Mouse (Mus musculus) CD4-positive, CD25-positive, alpha-beta regulatory T cell, adult 2 months (primary cell): ENCODE measurements at regions not wholly inside any gene's neighbourhood (a gene's known extent, or its start where the extent isn't known, plus 50 kb on each side); places are given as distances from the start of the nearest gene placed in this dataset.

Experiments
- DNase-seq: peaks from one replicate; pipeline ENCODE4 v3.0.0-alpha.2; 2012; ENCODE audit warnings: low read depth, low spot score

DNA sequence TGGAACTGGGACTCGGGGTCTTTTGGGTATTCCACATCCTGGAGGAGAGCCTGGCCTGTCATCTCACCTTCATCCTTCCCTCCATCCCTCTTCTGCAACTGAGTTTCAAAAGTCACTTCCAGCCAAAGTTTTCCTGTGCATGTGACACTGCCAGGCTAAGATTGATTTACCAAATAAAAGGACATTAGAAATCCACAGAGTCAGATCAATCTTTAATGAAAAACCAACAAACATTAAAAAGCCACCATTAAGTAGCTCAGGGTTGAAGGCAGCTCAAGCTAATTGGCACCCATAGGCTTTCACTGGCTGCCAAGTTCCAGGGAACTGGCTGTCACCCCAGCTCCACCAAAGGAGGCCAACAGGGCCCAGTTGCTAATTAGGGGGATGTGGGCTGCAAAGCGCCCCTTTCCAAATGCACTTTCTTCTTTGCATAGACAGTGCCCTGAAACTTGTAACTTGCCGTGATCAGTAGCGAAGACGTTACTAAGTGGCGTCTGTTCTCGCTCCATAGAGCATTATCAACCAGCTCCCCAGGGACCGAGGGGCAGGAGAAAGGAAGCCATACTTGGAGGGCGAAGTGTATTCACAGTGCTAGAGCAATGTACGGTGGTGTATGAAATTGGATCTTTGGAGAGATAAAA, 464.6 kb upstream of the Gm19410 start:
- no peak for DNase-seq

DNA sequence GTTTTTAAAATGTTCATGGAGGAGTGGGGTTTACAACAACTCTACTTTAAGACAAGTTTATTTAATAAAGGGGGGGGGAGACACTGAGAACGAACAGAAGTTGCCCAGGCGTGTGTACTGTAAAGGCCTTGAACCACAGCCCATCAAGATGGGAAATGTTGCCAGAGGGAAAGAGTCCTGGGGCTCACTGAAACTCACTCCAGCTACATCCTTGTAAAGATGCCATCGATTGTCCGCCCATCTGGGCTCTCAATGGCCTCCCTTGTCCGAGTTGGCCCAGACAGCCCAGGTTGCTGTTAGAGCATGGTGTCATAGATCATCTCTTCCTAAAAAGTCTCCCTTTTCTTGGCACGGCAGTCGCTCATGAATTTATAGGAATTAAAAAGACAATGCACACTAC, 462.7 kb upstream of the Gm19410 start:
- DNase-seq = no peak

DNA sequence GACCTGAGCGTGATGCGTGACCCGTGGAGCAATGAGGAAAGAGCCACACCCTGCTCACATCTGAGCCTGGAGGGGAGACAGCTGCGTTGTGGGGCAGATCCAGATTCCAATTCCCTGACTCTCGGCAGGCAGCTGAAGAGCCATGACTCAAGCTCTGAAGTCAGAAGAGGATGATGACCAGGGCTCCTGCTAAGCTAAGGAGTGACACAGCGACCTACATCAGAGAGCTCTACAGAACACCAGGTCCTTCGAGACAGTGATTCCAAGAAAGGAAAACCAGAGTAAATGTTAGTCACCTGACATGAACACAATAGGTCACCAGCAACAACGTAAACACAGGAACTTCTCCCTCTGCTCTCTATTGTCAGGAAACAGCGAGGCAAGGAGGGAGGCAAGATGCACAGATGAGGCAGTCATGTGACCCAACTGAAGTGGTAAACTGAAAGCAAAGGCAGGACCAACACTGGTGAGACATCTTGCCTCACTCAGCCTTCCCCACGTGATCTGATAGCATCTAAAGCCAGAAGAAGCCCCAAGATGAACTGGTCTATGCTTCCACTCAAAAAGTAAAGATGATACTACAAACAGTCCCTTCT, 444.2 kb upstream of the Gm19410 start:
- peak; percentile 52 for DNase-seq

DNA sequence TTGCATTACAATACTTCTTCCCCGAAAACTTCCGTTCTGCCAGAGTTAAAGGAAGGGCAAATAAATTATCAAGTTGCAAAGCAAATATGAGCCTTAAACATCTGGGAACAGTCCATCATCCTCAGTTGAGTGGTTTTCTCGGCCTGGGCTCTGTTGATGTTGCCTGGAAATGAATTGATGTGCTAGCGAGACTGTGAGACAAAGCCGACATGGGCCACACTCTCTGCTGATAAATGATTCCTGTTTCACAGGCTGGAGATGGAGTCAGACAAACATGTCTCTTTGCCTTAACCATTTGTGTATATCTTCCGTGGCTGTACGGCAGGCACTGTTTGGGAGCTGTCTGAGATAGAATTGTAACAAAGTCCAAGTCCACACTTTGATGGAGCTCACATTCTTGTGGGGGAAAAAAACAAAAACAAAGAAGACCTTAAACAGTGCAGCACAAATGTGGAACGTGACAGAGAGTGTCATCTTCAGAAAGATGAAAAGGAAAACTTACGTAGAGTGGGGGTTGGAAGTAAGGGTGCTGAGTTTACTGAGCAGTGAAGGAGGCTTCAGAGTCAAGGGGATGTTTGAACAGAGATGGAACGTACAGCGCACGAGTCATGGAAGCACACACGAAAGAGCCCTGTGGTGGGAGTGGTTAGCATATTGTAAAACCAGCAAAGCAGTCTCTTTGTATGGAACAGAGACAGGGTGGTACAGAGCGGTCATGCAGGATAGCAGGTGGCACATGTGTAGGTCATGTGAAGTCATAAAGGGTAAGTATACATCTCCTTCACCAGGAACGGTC, 442.2 kb upstream of the Gm19410 start:
- DNase-seq = no peak
